Mouse (Mus musculus) stomach, embryonic 16.5 days (tissue): ENCODE measurements at regions not wholly inside any gene's neighbourhood (a gene's known extent, or its start where the extent isn't known, plus 50 kb on each side); places are given as distances from the start of the nearest gene placed in this dataset.

ENCODE experiments used
- ATAC-seq: fragments of 200-750 bp; cut with Nextera tagmentation; 2 replicates; pipeline ENCODE4 v1.8.0; 2017; ENCODE audit warnings: moderate number of reproducible peaks, moderate TSS enrichment; ENCODE audit not compliant: insufficient read depth, low FRiP score
- H3K27ac ChIP-seq: fragments of 300-500 bp; sonication (generic); 2 replicates; pipeline ENCODE4 v1.5.1; 2014; ENCODE audit warnings: low read length
- H3K27me3 ChIP-seq: fragments of 300-500 bp; sonication (generic); 2 replicates; pipeline ENCODE4 v1.6.1; 2014; ENCODE audit warnings: low read length, control low read depth, mixed read lengths; ENCODE audit not compliant: control insufficient read depth, insufficient read depth
- H3K36me3 ChIP-seq: fragments of 300-500 bp; sonication (generic); 2 replicates; pipeline ENCODE4 v1.6.1; 2014; ENCODE audit warnings: low read length; ENCODE audit not compliant: control insufficient read depth, insufficient read depth
- H3K4me1 ChIP-seq: fragments of 300-500 bp; sonication (generic); 2 replicates; pipeline ENCODE4 v1.6.1; 2014; ENCODE audit warnings: low read length, control low read depth, mixed read lengths; ENCODE audit not compliant: control insufficient read depth, insufficient read depth
- H3K4me2 ChIP-seq: fragments of 300-500 bp; sonication (generic); 2 replicates; pipeline ENCODE4 v1.6.1; 2014; ENCODE audit warnings: low read depth, low read length, mixed read lengths
- H3K4me3 ChIP-seq: fragments of 300-500 bp; sonication (generic); replicated peaks from 2 replicates; pipeline ENCODE4 v1.5.1; 2014; ENCODE audit warnings: mild to moderate bottlenecking, low read length
- H3K9ac ChIP-seq: fragments of 300-500 bp; sonication (generic); 2 replicates; pipeline ENCODE4 v1.6.1; 2014; ENCODE audit warnings: low read length
- H3K9me3 ChIP-seq: fragments of 300-500 bp; sonication (generic); replicated peaks from 2 replicates; pipeline ENCODE4 v1.6.1; 2016; ENCODE audit warnings: low read length, control low read depth; ENCODE audit not compliant: control insufficient read depth
- WGBS: fragments of 180-500 bp; shearing (Covaris S2); extraction: QIAGEN DNeasy Blood & Tissue Kit; methylation state at CpG from one replicate; pipeline ENCODE4 v1.1.7; 2014; 5-methylcytosine and 5-hydroxymethylcytosine counted together

DNA sequence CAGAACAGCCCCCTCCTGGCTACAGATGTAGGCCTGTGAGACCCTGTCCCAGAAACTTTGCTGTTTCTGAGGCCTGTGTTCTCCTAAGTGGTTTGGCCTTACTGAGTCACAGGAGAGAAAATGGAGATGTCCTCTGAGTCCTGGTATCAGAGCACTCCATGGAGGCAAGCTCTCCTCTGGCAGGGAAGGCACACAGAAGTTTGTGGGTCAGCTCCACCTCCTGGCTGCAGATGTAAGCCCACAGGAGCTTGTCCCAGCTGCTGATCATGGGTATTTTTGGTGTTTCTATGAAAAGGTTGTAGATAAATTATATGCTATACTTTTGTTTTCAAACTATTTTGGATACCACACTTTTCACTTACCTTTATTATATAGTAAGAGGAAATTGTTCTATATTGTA lies 711.7 kb downstream of the Slitrk6 start:
- Histone ChIP-seq H3K27ac (no peak overlapping the region), H3K4me1 (no peaks in the 10 kb centered on the region), H3K4me2 (no peak overlapping the region), H3K9ac (no peak overlapping the region), H3K36me3 (no peaks in the 10 kb centered on the region), H3K9me3 (no peaks in the 10 kb centered on the region), H3K27me3 (no peaks in the 10 kb centered on the region), H3K4me3 (no peak overlapping the region)
- no peak for ATAC-seq

DNA sequence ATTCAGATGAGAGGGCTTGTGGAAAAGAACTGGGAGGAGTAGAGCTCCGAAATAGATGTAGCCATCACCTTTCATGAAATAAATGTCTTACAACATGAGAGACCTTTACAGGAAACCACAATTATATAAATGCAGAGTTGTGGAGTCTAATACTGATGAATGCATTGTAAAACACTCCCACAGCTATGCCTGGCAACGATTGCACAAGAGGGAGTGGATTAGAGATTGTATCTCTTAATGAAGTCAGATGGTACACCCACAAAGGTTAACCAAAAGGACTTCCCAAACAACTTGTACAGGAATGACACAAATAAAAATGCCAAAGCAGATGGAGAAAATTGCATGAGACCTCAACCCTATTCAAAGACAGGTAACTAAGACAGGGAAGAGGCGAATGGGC lies 733.1 kb downstream of the Slitrk6 start:
- Histone ChIP-seq H3K27me3 (no peaks in the 10 kb centered on the region), H3K9me3 (no peaks in the 10 kb centered on the region), H3K27ac (no peak overlapping the region), H3K36me3 (no peaks in the 10 kb centered on the region), H3K4me3 (no peak overlapping the region), H3K4me1 (no peaks in the 10 kb centered on the region), H3K4me2 (no peak overlapping the region), H3K9ac (no peak overlapping the region)
- no peak for ATAC-seq
- WGBS, result 70% methylated on average over 3 of the region's 3 CpGs

- Histone ChIP-seq H3K36me3 (no peaks in the 10 kb centered on the region), H3K27ac (no peak overlapping the region), H3K4me2 (no peak overlapping the region), H3K4me1 (no peaks in the 10 kb centered on the region), H3K9me3 (no peaks in the 10 kb centered on the region), H3K27me3 (no peaks in the 10 kb centered on the region), H3K4me3 (no peak overlapping the region), H3K9ac (no peak overlapping the region)
- WGBS, result 75% methylated on average over 2 of the region's 2 CpGs
- no peak for ATAC-seq
These were observed 739.8 kb downstream of the Slitrk6 start for GRCm38 (mm10) chr14:110015126-110015525.

GRCm38 (mm10) chr14:110013229-110013628 lies 741.7 kb downstream of the Slitrk6 start:
- Histone ChIP-seq H3K4me1 (no peaks in the 10 kb centered on the region), H3K36me3 (no peaks in the 10 kb centered on the region), H3K4me2 (no peak overlapping the region), H3K27ac (no peak overlapping the region), H3K27me3 (no peaks in the 10 kb centered on the region), H3K9me3 (no peaks in the 10 kb centered on the region), H3K4me3 (no peak overlapping the region), H3K9ac (no peak overlapping the region)
- no peak for ATAC-seq
- WGBS, result 69% methylated on average over 1 of the region's 1 CpGs

- no peaks in the 10 kb centered on the region for H3K27me3 ChIP-seq
- no peaks in the 10 kb centered on the region for H3K36me3 ChIP-seq
- no peak overlapping the region for H3K9ac ChIP-seq
- no peak overlapping the region for H3K4me2 ChIP-seq
- H3K4me3 ChIP-seq, result no peak overlapping the region
- no peak for ATAC-seq
- no peaks in the 10 kb centered on the region for H3K4me1 ChIP-seq
- WGBS, result 78% methylated on average over 6 of the region's 6 CpGs
- no peak overlapping the region for H3K27ac ChIP-seq
- no peaks in the 10 kb centered on the region for H3K9me3 ChIP-seq
These were observed 747.8 kb downstream of the Slitrk6 start for GRCm38 (mm10) chr14:110007159-110007558.

- H3K9me3 ChIP-seq, result no peaks in the 10 kb centered on the region
These were observed 769.9 kb downstream of the Slitrk6 start for GRCm38 (mm10) chr14:109985026-109985425.

DNA sequence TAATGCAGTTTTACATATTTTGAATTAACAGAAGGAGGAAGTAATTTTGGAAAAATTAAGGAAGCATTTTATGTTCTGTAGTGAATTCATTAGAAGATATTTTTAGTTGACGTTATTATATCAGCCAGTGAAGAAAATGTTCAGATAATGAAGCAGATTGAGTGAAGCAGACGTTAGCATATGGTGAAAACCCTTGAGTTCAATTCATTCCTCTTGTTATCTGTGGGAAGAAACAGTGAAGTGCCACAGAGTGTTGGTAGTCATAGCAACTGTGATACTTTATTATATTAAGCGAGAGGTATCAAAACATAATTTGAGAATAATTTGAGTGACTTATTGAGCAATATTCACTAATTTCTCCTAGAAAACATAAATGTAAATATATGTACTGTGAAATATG lies 796.9 kb downstream of the Slitrk6 start:
- H3K27me3 ChIP-seq, result no peaks in the 10 kb centered on the region
- H3K4me1 ChIP-seq, result no peaks in the 10 kb centered on the region
- ATAC-seq, result no peak
- no peaks in the 10 kb centered on the region for H3K36me3 ChIP-seq
- H3K9ac ChIP-seq, result no peak overlapping the region
- H3K4me3 ChIP-seq, result no peak overlapping the region
- H3K4me2 ChIP-seq, result no peak overlapping the region
- no peaks in the 10 kb centered on the region for H3K9me3 ChIP-seq
- WGBS, result 78% methylated on average over 3 of the region's 3 CpGs
- H3K27ac ChIP-seq, result no peak overlapping the region

More at GRCm38 (mm10) chr14:109985026-109985425, 769.9 kb downstream of the Slitrk6 start:
- Histone ChIP-seq H3K36me3 (no peaks in the 10 kb centered on the region), H3K4me1 (no peaks in the 10 kb centered on the region), H3K9ac (no peak overlapping the region), H3K27me3 (no peaks in the 10 kb centered on the region), H3K27ac (no peak overlapping the region), H3K4me3 (no peak overlapping the region), H3K4me2 (no peak overlapping the region)
- WGBS, result 55% methylated on average over 4 of the region's 4 CpGs
- ATAC-seq, result no peak

- ATAC-seq, result no peak
These were observed 813.0 kb downstream of the Slitrk6 start for GRCm38 (mm10) chr14:109941944-109942343.

DNA sequence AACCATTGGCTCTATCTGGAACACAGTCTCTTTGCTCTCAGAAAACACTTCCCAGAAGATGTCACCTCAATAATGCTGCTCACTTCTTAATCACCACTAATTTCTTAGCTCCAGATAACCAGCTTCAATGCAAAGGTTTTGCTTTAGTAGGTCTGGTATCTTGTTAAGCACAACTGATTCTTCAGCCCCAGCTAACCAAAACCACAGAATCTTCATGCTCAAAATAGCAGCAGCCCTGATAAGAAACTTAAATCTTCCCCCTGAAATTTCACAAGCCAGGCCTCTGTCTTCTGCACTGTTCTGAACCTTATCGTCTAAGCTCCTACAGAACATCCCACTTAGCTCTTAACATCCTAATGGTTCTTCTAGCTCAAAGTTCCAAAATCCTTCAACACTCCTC lies 813.8 kb downstream of the Slitrk6 start:
- H3K9me3 ChIP-seq, result no peaks in the 10 kb centered on the region
- no peaks in the 10 kb centered on the region for H3K36me3 ChIP-seq
- H3K4me3 ChIP-seq, result no peak overlapping the region
- no peaks in the 10 kb centered on the region for H3K4me1 ChIP-seq
- H3K9ac ChIP-seq, result no peak overlapping the region
- no peak overlapping the region for H3K27ac ChIP-seq
- H3K27me3 ChIP-seq, result no peaks in the 10 kb centered on the region
- ATAC-seq, result no peak
- WGBS, result 85% methylated on average over 1 of the region's 1 CpGs
- H3K4me2 ChIP-seq, result no peak overlapping the region

More at GRCm38 (mm10) chr14:109941944-109942343, 813.0 kb downstream of the Slitrk6 start:
- H3K27me3 ChIP-seq, result no peaks in the 10 kb centered on the region
- H3K4me2 ChIP-seq, result no peak overlapping the region
- H3K36me3 ChIP-seq, result no peaks in the 10 kb centered on the region
- no peaks in the 10 kb centered on the region for H3K9me3 ChIP-seq
- H3K9ac ChIP-seq, result no peak overlapping the region
- H3K4me3 ChIP-seq, result no peak overlapping the region
- H3K4me1 ChIP-seq, result no peaks in the 10 kb centered on the region
- 76% methylated on average over 4 of the region's 4 CpGs for WGBS
- no peak overlapping the region for H3K27ac ChIP-seq

DNA sequence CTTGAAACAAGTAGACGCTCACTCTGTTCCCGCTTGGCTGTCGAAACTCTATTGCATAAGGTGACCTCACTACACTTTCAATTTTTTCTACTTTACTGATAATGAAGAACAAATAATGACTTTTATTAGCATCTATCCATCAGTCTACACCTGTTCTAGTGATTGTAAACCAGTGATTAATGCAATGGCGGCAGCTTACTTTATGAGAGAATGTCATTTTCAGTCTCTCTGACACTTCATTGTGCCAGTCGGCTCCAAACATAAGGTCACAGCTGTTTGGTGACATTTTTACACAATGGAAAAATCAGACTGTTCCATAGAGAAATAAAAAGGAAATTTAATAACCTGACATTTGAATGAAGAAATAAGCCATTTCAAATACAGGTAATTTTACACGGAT lies 817.5 kb downstream of the Slitrk6 start:
- no peak for ATAC-seq
- Histone ChIP-seq H3K4me2 (no peak overlapping the region), H3K27ac (no peak overlapping the region), H3K4me1 (no peaks in the 10 kb centered on the region), H3K4me3 (no peak overlapping the region), H3K27me3 (no peaks in the 10 kb centered on the region), H3K36me3 (no peaks in the 10 kb centered on the region), H3K9ac (no peak overlapping the region), H3K9me3 (no peaks in the 10 kb centered on the region)
- WGBS, result 84% methylated on average over 6 of the region's 6 CpGs
